20 mouse cellular contexts compared by ENCODE assay signal in genomic region chr2:79442227-79442626, GRCm38 (mm10). TPM values are rescaled to one million over a fixed set of nuclear protein-coding genes. Genes with fewer than 3 reads are reported as not detected.
"Had no signal": no experiment of that assay in that cellular context is flagged by ENCODE, and none has a peak within 500 bp of the region (broad histone marks: within the 10 kb centered on the region; RNA-seq: fewer than 3 reads in every experiment).

No protein-coding gene starts in this region.

- H3K36me3 ChIP-seq: midbrain, embryonic 10.5 days; neural tube, embryonic 13.5 days; neural tube, embryonic 15.5 days had no signal

- DNase-seq: lung, adult 18-20 months; lung, embryonic 14.5 days; lung, postnatal 10 days; lung, postnatal 4 days; midbrain, embryonic 14.5 days; retina, postnatal 1 day; right cerebral cortex, adult 18-20 months; right cerebral cortex, postnatal 25 days; right cerebral cortex, postnatal 4 days; spleen, adult 18-20 months; thymus, adult 18-20 months; thymus, postnatal 14 days; thymus, postnatal 36 days had no signal

- H3K4me3 ChIP-seq: midbrain, embryonic 10.5 days; myocyte; neural tube, embryonic 13.5 days; neural tube, embryonic 15.5 days had no signal

- H3K9me3 ChIP-seq: midbrain, embryonic 10.5 days; neural tube, embryonic 13.5 days; neural tube, embryonic 15.5 days had no signal

- H3K4me2 ChIP-seq: lung, embryonic 14.5 days; neural tube, embryonic 13.5 days; neural tube, embryonic 15.5 days had no signal

- H3K27me3 ChIP-seq: neural tube, embryonic 13.5 days; neural tube, embryonic 15.5 days had no signal

- H3K4me1 ChIP-seq: midbrain, embryonic 10.5 days; neural tube, embryonic 13.5 days; neural tube, embryonic 15.5 days had no signal

- H3K9ac ChIP-seq: lung, embryonic 14.5 days; neural tube, embryonic 13.5 days; neural tube, embryonic 15.5 days had no signal

- H3K27ac ChIP-seq: midbrain, embryonic 10.5 days; neural tube, embryonic 13.5 days; neural tube, embryonic 15.5 days had no signal

- ATAC-seq: midbrain, embryonic 16.5 days had no signal

RNA-seq across cellular contexts. Expression of gene Neurod1, which starts 14.3 kb away (rescaled TPM):
- polyA plus RNA-seq: lung, embryonic 14.5 days; lung, embryonic 16.5 days; myocyte; thymus, postnatal 0 days had no signal

RNA-seq across cellular contexts. Expression of gene Cerkl, which starts 14.4 kb away (rescaled TPM):
- polyA plus RNA-seq: myocyte had no signal
